Mouse (Mus musculus) neural tube, embryonic 14.5 days (tissue): ENCODE data around the gene Brms1. TPM values are rescaled to one million over a fixed set of nuclear protein-coding genes. Genes with fewer than 3 reads are reported as not detected.
A peak's percentile ranks its signal among the peaks of the same experiment; 100 is the strongest.

ENCODE experiments used
- ATAC-seq: fragments of 200-750 bp; cut with Nextera tagmentation; 2 replicates; pipeline ENCODE4 v1.8.0; 2017; ENCODE audit warnings: low read depth, mild to moderate bottlenecking, moderate TSS enrichment, moderate library complexity
- H3K27ac ChIP-seq: fragments of 300-500 bp; sonication (generic); 2 replicates; pipeline ENCODE4 v1.5.1; 2014; ENCODE audit warnings: low read depth, mild to moderate bottlenecking, control low read depth, low read length, moderate library complexity, mixed read lengths
- H3K27me3 ChIP-seq: fragments of 300-500 bp; sonication (generic); 2 replicates; pipeline ENCODE4 v1.6.1; 2014; ENCODE audit warnings: low read length; ENCODE audit not compliant: control insufficient read depth, insufficient read depth
- H3K36me3 ChIP-seq: fragments of 300-500 bp; sonication (generic); 2 replicates; pipeline ENCODE4 v1.6.1; 2014; ENCODE audit warnings: low read length, mixed read lengths; ENCODE audit not compliant: control insufficient read depth, insufficient read depth
- H3K4me1 ChIP-seq: fragments of 300-500 bp; sonication (generic); 2 replicates; pipeline ENCODE4 v1.6.1; 2014; ENCODE audit warnings: low read length; ENCODE audit not compliant: control insufficient read depth, insufficient read depth
- H3K4me2 ChIP-seq: fragments of 300-500 bp; sonication (generic); 2 replicates; pipeline ENCODE4 v1.6.1; 2014; ENCODE audit warnings: mild to moderate bottlenecking, low read depth, low read length, control low read depth
- H3K4me3 ChIP-seq: fragments of 300-500 bp; sonication (generic); 2 replicates; pipeline ENCODE4 v1.5.1; 2014; ENCODE audit warnings: low read depth, low read length, control low read depth, mixed read lengths
- H3K9ac ChIP-seq: fragments of 300-500 bp; sonication (generic); replicated peaks from 2 replicates; pipeline ENCODE4 v1.6.1; 2014; ENCODE audit warnings: low read depth, mild to moderate bottlenecking, control low read depth, low read length, mixed read lengths
- H3K9me3 ChIP-seq: fragments of 300-500 bp; sonication (generic); 2 replicates; pipeline ENCODE4 v1.6.1; 2016; ENCODE audit warnings: low read length; ENCODE audit not compliant: control insufficient read depth
- WGBS: fragments of 180-500 bp; shearing (Covaris S2); extraction: QIAGEN DNeasy Blood & Tissue Kit; methylation state at CpG from one replicate; pipeline ENCODE4 v1.1.7; 2014; 5-methylcytosine and 5-hydroxymethylcytosine counted together
- polyA plus RNA-seq: library from polyadenylated mRNA; unstranded; fragments of >200 nt; fragmentation: Nextera tagmentation; extraction: Ambion mirVana; gene quantifications from 2 replicates; pipeline ENCODE4 v1.2.1, GENCODE M21; 2014

Brms1 gene
- polyA plus RNA-seq, 1 experiment from 2014 or later = 21.4 TPM

- Histone ChIP-seq H3K27ac (no peak overlapping the region), H3K27me3 (no peaks in the 10 kb centered on the region), H3K4me1 (peaks cover 16% of the 10 kb centered on the region), H3K9ac (no peak overlapping the region), H3K4me2 (no peak overlapping the region), H3K36me3 (no peaks in the 10 kb centered on the region; the same call in 1 of the 2 replicates), H3K4me3 (no peak overlapping the region), H3K9me3 (no peaks in the 10 kb centered on the region)
- no peak for ATAC-seq
- WGBS = 84% methylated on average over 4 of the region's 4 CpGs
Observed at GRCm38 (mm10) chr19:5036577-5036976, 4.6 kb upstream of the Brms1 start.

- H3K4me3 ChIP-seq = peak overlapping the region; percentile 86
- ATAC-seq = peak; percentile 76
- H3K27ac ChIP-seq = peak overlapping the region; percentile 87; the same call in 1 of the 2 replicates
- H3K4me1 ChIP-seq = peaks cover 24% of the 10 kb centered on the region
- H3K9ac ChIP-seq = peak overlapping the region; percentile 89
- no peaks in the 10 kb centered on the region for H3K27me3 ChIP-seq
- peaks cover 4% of the 10 kb centered on the region; the same call in 1 of the 2 replicates for H3K36me3 ChIP-seq
- 6% methylated on average over 32 of the region's 32 CpGs for WGBS
- no peaks in the 10 kb centered on the region for H3K9me3 ChIP-seq
- peak overlapping the region; percentile 98 for H3K4me2 ChIP-seq
Observed at GRCm38 (mm10) chr19:5037678-5038571, 3.2 kb upstream of the Brms1 start.

- Histone ChIP-seq H3K27ac (peak within 1 kb of the TSS; percentile 87), H3K9ac (peak within 1 kb of the TSS; percentile 89), H3K4me3 (peak within 1 kb of the TSS; percentile 86), H3K9me3 (no peaks in the 10 kb centered on the region), H3K36me3 (peaks cover 7% of the 10 kb centered on the region; the same call in 1 of the 2 replicates), H3K4me1 (peaks cover 24% of the 10 kb centered on the region), H3K4me2 (peak within 1 kb of the TSS; percentile 98), H3K27me3 (no peaks in the 10 kb centered on the region)
- peak; percentile 94 for ATAC-seq
- under 1% methylated on average over 41 of the region's 44 CpGs for WGBS
Observed at GRCm38 (mm10) chr19:5038709-5039156, 2.4 kb upstream of the Brms1 start, which contains the start of the genes B4gat1 and AC124502.3. TSS of gene B4gat1 (plus strand) at chr19:5038826. TSS of gene AC124502.3 (plus strand) at chr19:5038891.

- peak overlapping the region; percentile 89 for H3K9ac ChIP-seq
- WGBS = 12% methylated on average over 41 of the region's 41 CpGs
- no peaks in the 10 kb centered on the region for H3K27me3 ChIP-seq
- H3K4me3 ChIP-seq = peak overlapping the region; percentile 86
- H3K9me3 ChIP-seq = no peaks in the 10 kb centered on the region
- H3K36me3 ChIP-seq = peaks cover 7% of the 10 kb centered on the region; the same call in 1 of the 2 replicates
- H3K27ac ChIP-seq = peak overlapping the region; percentile 87
- peaks cover 24% of the 10 kb centered on the region for H3K4me1 ChIP-seq
- ATAC-seq = peak; percentile 15; the same call in 1 of the 2 replicates
- peak overlapping the region; percentile 98 for H3K4me2 ChIP-seq
Observed at GRCm38 (mm10) chr19:5039301-5040114, 1.6 kb upstream of the Brms1 start.

- Histone ChIP-seq H3K27ac (peak overlapping the region; percentile 80), H3K9me3 (no peaks in the 10 kb centered on the region), H3K4me2 (peak overlapping the region; percentile 98), H3K4me3 (peak overlapping the region; percentile 86), H3K27me3 (no peaks in the 10 kb centered on the region), H3K4me1 (peaks cover 24% of the 10 kb centered on the region), H3K36me3 (peaks cover 14% of the 10 kb centered on the region), H3K9ac (peak overlapping the region; percentile 80)
- 3% methylated on average over 16 of the region's 16 CpGs for WGBS
- ATAC-seq = peak; percentile 4; the same call in 1 of the 2 replicates
Observed at GRCm38 (mm10) chr19:5041588-5041987, 434 bp downstream of the Brms1 start.

DNA sequence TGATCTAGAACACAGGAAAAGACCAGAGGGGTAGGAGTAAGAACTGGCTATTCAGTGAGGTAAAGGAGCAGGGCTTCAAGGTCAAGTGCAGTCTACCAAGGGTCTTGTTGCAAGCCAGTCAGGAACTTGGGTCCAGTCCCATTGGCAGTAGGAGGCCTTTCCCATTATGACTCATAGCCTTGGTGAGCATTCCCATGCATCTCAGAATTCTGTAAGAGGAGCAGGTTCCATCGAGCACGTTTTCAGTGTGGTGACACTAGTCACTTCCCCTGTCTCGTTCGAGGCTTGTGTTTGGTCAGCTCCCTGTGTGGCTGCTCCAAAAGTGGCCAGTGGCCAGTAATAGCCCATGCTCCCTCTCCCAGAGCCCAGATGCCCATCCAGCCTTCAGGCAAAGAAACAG is 4.4 kb downstream of the Brms1 start:
- ATAC-seq = no peak
- peaks cover 35% of the 10 kb centered on the region for H3K36me3 ChIP-seq
- WGBS = 78% methylated on average over 4 of the region's 4 CpGs

DNA sequence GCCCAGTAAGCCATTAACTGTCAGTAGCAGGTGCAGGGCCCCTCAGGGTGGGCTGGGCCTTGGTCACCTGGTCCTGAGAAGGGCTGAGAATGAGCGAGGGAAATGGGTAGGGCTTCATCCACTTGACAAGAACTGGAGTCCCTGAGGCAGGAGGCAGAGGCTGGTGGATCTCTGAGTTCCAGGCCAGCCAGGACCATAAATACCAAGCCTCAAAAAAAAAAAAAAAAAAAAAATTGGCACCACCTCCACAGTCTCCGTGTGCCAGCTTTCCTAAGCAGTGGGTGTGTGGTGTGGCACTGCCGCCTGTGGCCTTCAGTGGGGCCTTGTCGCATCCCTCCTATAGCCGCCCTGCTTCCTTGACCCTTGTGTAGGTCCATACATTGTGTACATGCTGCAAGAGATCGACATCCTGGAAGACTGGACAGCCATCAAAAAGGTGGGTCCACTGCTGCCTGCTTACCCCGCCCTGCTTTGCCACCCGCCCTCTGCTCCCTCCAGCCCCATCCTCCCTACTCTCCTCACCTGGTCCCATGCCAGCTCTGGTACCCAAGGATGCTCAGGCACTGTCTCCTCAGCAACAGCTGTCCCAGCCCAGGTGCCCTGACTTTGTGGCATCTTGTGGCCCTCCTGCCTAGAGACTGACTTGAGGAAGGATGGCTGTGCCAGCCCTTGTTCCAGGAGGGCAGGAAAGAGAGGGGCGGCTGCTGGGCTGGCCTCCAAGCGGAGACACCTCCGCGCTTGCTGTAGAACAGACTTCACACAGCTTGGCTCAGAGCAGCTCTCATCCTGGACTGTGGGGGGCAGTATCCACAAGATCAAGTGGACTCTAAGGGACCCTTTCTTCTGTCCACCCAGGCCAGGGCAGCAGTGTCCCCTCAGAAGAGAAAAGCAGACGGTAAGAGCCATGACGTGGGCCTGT is 7.2 kb downstream of the Brms1 start:
- ATAC-seq = no peak
- Histone ChIP-seq H3K36me3 (peaks cover 27% of the 10 kb centered on the region), H3K27me3 (peaks cover 28% of the 10 kb centered on the region), H3K9me3 (no peaks in the 10 kb centered on the region), H3K4me2 (no peak overlapping the region), H3K4me1 (no peaks in the 10 kb centered on the region), H3K27ac (no peak overlapping the region), H3K4me3 (no peak overlapping the region), H3K9ac (no peak overlapping the region)
- 88% methylated on average over 14 of the region's 14 CpGs for WGBS

More for the DNA sequence above, 4.4 kb downstream of the Brms1 start:
- H3K27ac ChIP-seq = no peak overlapping the region
- peaks cover 12% of the 10 kb centered on the region for H3K4me1 ChIP-seq
- H3K9ac ChIP-seq = no peak overlapping the region
- 0 out of 2 replicates have a peak, but pooled peaks cover 3% of the 10 kb centered on the region for H3K27me3 ChIP-seq
- no peaks in the 10 kb centered on the region for H3K9me3 ChIP-seq
- H3K4me3 ChIP-seq = no peak overlapping the region
- H3K4me2 ChIP-seq = no peak overlapping the region

DNA sequence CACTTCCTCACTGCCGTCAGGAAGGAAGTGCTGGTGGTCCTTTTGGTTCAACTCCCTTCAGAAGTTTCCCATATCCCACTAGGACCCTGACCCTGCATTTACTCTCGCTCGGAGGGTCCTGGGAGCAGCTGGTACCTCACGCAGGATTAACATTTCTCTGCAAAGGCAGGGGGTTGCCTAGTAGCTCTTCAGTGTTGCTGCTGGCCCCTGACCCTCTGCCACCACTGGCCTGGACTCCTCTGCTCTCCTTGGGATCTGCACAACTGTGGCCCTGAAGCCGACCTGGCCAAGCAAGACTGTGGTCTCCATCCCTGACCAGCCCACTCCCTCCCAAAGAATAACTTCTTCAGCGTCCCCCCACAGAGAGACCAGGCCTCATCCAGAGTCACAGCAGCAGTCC is 8.2 kb downstream of the Brms1 start:
- no peak overlapping the region; the same call in 1 of the 2 replicates for H3K9ac ChIP-seq

More for the DNA sequence above, 8.2 kb downstream of the Brms1 start:
- H3K4me3 ChIP-seq = no peak overlapping the region
- no peaks in the 10 kb centered on the region for H3K4me1 ChIP-seq
- ATAC-seq = no peak
- peaks cover 27% of the 10 kb centered on the region for H3K36me3 ChIP-seq
- no peaks in the 10 kb centered on the region for H3K9me3 ChIP-seq
- H3K27me3 ChIP-seq = peaks cover 30% of the 10 kb centered on the region
- 82% methylated on average over 6 of the region's 6 CpGs for WGBS
- no peak overlapping the region for H3K4me2 ChIP-seq
- H3K27ac ChIP-seq = no peak overlapping the region
